Mouse (Mus musculus) midbrain, postnatal 0 days (tissue): ENCODE data around the gene Ube2g2. TPM values are rescaled to one million over a fixed set of nuclear protein-coding genes. Genes with fewer than 3 reads are reported as not detected.
A peak's percentile ranks its signal among the peaks of the same experiment; 100 is the strongest.

Experiments used
- ATAC-seq: fragments of 200-750 bp; cut with Nextera tagmentation; 2 replicates; pipeline ENCODE4 v1.8.0; 2017; ENCODE audit warnings: moderate number of reproducible peaks, mild to moderate bottlenecking, moderate TSS enrichment, moderate library complexity; ENCODE audit not compliant: low FRiP score
- DNase-seq: peaks from one replicate; pipeline ENCODE4 v3.0.0-alpha.2; 2015; ENCODE audit warnings: low spot score
- H3K27ac ChIP-seq: fragments of 300-500 bp; sonication (generic); 2 replicates; pipeline ENCODE4 v1.5.1; 2014; ENCODE audit warnings: low read depth, mild to moderate bottlenecking, low read length, mixed read lengths
- H3K27me3 ChIP-seq: fragments of 300-500 bp; sonication (generic); 2 replicates; pipeline ENCODE4 v1.6.1; 2014; ENCODE audit warnings: low read length, control low read depth, mixed read lengths; ENCODE audit not compliant: insufficient read depth
- H3K36me3 ChIP-seq: fragments of 300-500 bp; sonication (generic); 2 replicates; pipeline ENCODE4 v1.6.1; 2014; ENCODE audit warnings: low read length, control low read depth, mixed read lengths; ENCODE audit not compliant: insufficient read depth
- H3K4me1 ChIP-seq: fragments of 300-500 bp; sonication (generic); 2 replicates; pipeline ENCODE4 v1.6.1; 2014; ENCODE audit warnings: mild to moderate bottlenecking, control low read depth, antibody characterized with exemption, low read length, mixed read lengths; ENCODE audit not compliant: insufficient read depth
- H3K4me2 ChIP-seq: fragments of 300-500 bp; sonication (generic); 2 replicates; pipeline ENCODE4 v1.6.1; 2014; ENCODE audit warnings: low read depth, mild to moderate bottlenecking, low read length, mixed read lengths; ENCODE audit not compliant: poor library complexity, severe bottlenecking
- H3K4me3 ChIP-seq: fragments of 300-500 bp; sonication (generic); 2 replicates; pipeline ENCODE4 v1.5.1; 2014; ENCODE audit warnings: low read depth, mild to moderate bottlenecking, low read length, moderate library complexity
- H3K9ac ChIP-seq: fragments of 300-500 bp; sonication (generic); replicated peaks from 2 replicates; pipeline ENCODE4 v1.6.1; 2014; ENCODE audit warnings: mild to moderate bottlenecking, low read length, moderate library complexity, mixed read lengths; ENCODE audit not compliant: poor library complexity, severe bottlenecking
- H3K9me3 ChIP-seq: fragments of 300-500 bp; sonication (generic); 2 replicates; pipeline ENCODE4 v1.6.1; 2016; ENCODE audit warnings: low read length, control low read depth
- CTCF ChIP-seq: IDR thresholded peaks from 2 replicates; pipeline ENCODE4 v1.5.1; 2016; ENCODE audit warnings: antibody characterized with exemption, mild to moderate bottlenecking
- WGBS: fragments of 180-500 bp; shearing (Covaris S2); extraction: QIAGEN DNeasy Blood & Tissue Kit; methylation state at CpG from one replicate; pipeline ENCODE4 v1.1.7; 2014; 5-methylcytosine and 5-hydroxymethylcytosine counted together
- polyA plus RNA-seq: library from polyadenylated mRNA; unstranded; fragments of >200 nt; fragmentation: Nextera tagmentation; extraction: Ambion mirVana; gene quantifications from 2 replicates; pipeline ENCODE4 v1.2.1, GENCODE M21; 2015
- total RNA-seq: library from RNA; depleted of rRNA; stranded (reverse); fragments of >200 nt; gene quantifications from 2 replicates; pipeline ENCODE4 v1.2.3, GENCODE M21; 2014

Gene Ube2g2
- total and polyA plus RNA-seq, 2 experiments from 2014 or later: 41.8 to 67.2 TPM

GRCm38 (mm10) chr10:77608589-77608988 is 13.5 kb upstream of the Ube2g2 start:
- H3K4me1 ChIP-seq: peaks cover 8% of the 10 kb centered on the region; the same call in 1 of the 2 replicates
- H3K36me3 ChIP-seq: peaks cover 19% of the 10 kb centered on the region
- TF ChIP-seq CTCF: no peak
- H3K4me3 ChIP-seq: no peak overlapping the region
- H3K27ac ChIP-seq: no peak overlapping the region
- DNase-seq (no peak), ATAC-seq (no peak)
- H3K9ac ChIP-seq: no peak overlapping the region
- H3K4me2 ChIP-seq: no peak overlapping the region
- 68% methylated on average over 8 of the region's 8 CpGs for WGBS
- no peaks in the 10 kb centered on the region for H3K27me3 ChIP-seq
- no peaks in the 10 kb centered on the region for H3K9me3 ChIP-seq

DNA sequence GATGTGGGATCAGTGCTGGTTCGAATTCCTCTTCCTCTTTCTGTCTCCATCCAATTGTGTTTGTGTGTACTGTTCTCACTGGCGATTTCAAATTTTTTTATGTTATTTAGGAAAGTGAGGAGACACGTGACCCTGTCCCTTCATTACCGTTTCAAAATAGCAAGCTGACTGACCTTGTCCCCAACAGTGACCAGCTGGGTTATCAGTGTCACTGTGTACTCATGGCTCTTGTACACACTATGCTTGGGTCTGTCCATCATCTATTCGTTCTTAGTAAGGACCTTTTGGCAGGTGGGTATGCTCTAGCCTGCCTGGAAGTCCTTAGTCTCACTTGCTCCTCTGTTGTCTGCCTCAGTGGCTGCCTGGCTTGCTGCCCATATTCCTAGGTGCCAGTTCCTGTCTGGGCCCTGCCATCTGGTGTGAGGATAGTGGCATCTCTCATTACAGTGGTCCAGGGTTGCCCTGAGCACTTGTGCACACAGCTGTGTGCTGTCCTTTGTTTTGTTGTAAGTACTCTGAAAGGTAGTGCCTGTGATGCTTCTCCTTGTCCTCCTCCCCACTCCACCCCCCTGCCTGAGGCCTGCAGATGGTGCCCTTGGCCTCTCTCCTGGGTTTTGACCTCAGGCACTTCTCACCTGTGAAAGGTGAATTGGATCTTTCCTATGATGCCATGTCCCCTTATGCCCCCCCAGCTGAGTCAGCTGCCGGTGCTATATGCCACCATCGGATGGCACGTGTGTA is 11.7 kb upstream of the Ube2g2 start:
- H3K36me3 ChIP-seq: peaks cover 27% of the 10 kb centered on the region

DNA sequence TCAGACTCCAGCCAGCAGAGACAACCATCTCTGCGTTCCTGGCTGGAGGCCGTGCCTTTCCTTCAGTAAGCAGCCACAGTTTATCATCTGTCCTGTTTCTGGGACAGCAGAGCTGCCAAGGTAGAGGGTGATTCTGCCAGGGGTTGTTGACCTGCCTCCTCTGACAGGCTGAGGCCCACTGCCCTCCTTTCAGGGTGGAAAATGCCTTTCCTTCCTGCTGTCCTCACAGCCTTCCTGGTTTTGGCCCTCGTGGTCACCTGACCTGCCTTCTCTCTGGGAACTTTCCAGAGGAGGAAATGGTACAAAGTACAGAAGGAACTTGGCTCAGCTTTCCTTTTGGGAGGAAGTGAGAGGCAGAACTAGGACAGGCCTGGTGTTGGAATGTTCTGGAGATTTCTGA is 8.7 kb upstream of the Ube2g2 start:
- 87% methylated on average over 3 of the region's 3 CpGs for WGBS
- no peak overlapping the region for H3K4me2 ChIP-seq
- H3K9me3 ChIP-seq: no peaks in the 10 kb centered on the region
- no peak overlapping the region for H3K9ac ChIP-seq
- DNase-seq (no peak), ATAC-seq (no peak)
- no peaks in the 10 kb centered on the region for H3K27me3 ChIP-seq
- no peaks in the 10 kb centered on the region for H3K4me1 ChIP-seq
- H3K4me3 ChIP-seq: no peak overlapping the region
- peaks cover 47% of the 10 kb centered on the region for H3K36me3 ChIP-seq
- no peak for TF ChIP-seq CTCF
- no peak overlapping the region for H3K27ac ChIP-seq

More for the DNA sequence above, 11.7 kb upstream of the Ube2g2 start:
- no peak for TF ChIP-seq CTCF
- no peak overlapping the region for H3K4me3 ChIP-seq
- H3K27ac ChIP-seq: no peak overlapping the region
- DNase-seq (peak; percentile 40), ATAC-seq (no peak)
- peaks cover 8% of the 10 kb centered on the region; the same call in 1 of the 2 replicates for H3K4me1 ChIP-seq
- 91% methylated on average over 8 of the region's 8 CpGs for WGBS
- no peak overlapping the region for H3K4me2 ChIP-seq
- no peak overlapping the region for H3K9ac ChIP-seq
- H3K9me3 ChIP-seq: no peaks in the 10 kb centered on the region
- H3K27me3 ChIP-seq: no peaks in the 10 kb centered on the region

GRCm38 (mm10) chr10:77615647-77616046 is 6.4 kb upstream of the Ube2g2 start:
- H3K4me2 ChIP-seq: no peak overlapping the region
- H3K4me1 ChIP-seq: no peaks in the 10 kb centered on the region
- no peak overlapping the region for H3K9ac ChIP-seq
- no peak overlapping the region for H3K4me3 ChIP-seq
- DNase-seq: no peak
- H3K27me3 ChIP-seq: no peaks in the 10 kb centered on the region
- WGBS: 95% methylated on average over 8 of the region's 8 CpGs
- TF ChIP-seq CTCF: no peak
- no peak for ATAC-seq
- no peaks in the 10 kb centered on the region for H3K9me3 ChIP-seq
- peaks cover 44% of the 10 kb centered on the region for H3K36me3 ChIP-seq
- H3K27ac ChIP-seq: no peak overlapping the region

- no peak for DNase-seq
- peaks cover 40% of the 10 kb centered on the region for H3K36me3 ChIP-seq
- no peak overlapping the region for H3K27ac ChIP-seq
- H3K4me1 ChIP-seq: no peaks in the 10 kb centered on the region
- TF ChIP-seq CTCF: no peak
- no peaks in the 10 kb centered on the region for H3K9me3 ChIP-seq
- ATAC-seq: no peak
- H3K4me3 ChIP-seq: no peak overlapping the region
- H3K27me3 ChIP-seq: no peaks in the 10 kb centered on the region
- no peak overlapping the region for H3K9ac ChIP-seq
- WGBS: 94% methylated on average over 9 of the region's 9 CpGs
- no peak overlapping the region for H3K4me2 ChIP-seq
These were observed 5.9 kb upstream of the Ube2g2 start for GRCm38 (mm10) chr10:77616166-77616565.

DNA sequence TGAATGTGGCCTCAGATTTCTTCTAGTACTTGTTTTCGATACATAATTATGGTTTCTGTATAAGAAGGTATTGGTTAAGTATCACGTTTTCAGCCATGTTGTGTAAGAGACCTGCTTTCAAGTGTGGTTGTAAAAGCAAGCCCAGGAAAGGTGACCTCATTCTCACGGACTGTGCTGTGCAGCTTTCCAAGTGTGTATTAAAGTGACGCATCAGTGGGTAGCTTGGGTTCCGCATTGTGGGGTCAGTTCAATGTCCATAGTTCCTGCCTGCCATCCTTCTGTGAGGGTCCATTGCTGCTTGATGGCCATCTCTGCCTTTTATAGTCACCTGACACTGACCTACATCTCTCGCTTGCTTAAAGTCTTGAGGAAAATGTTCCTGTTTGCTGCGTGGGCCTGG is 5.1 kb upstream of the Ube2g2 start:
- ATAC-seq (no peak), DNase-seq (no peak)
- H3K4me1 ChIP-seq: no peaks in the 10 kb centered on the region
- TF ChIP-seq CTCF: no peak
- H3K27ac ChIP-seq: no peak overlapping the region
- H3K9ac ChIP-seq: no peak overlapping the region
- no peak overlapping the region for H3K4me3 ChIP-seq
- no peak overlapping the region for H3K4me2 ChIP-seq
- WGBS: 96% methylated on average over 7 of the region's 7 CpGs
- no peaks in the 10 kb centered on the region for H3K27me3 ChIP-seq
- H3K36me3 ChIP-seq: peaks cover 37% of the 10 kb centered on the region
- H3K9me3 ChIP-seq: no peaks in the 10 kb centered on the region
